Mouse (Mus musculus) olfactory bulb, adult 2 months (tissue): Measurements from ENCODE around the gene Dnajc11. TPM values are rescaled to one million over a fixed set of nuclear protein-coding genes. Genes with fewer than 3 reads are reported as not detected.
A peak's percentile ranks its signal among the peaks of the same experiment; 100 is the strongest.

Experiments used
- H3K27ac ChIP-seq: fragments of 200-500 bp; 2 replicates; pipeline ENCODE4 v1.5.1; 2012; ENCODE audit warnings: low read depth, low read length; ENCODE audit not compliant: insufficient read depth
- H3K4me1 ChIP-seq: fragments of 200-500 bp; 2 replicates; pipeline ENCODE4 v1.6.1; 2012; ENCODE audit warnings: low read length; ENCODE audit not compliant: control insufficient read depth, insufficient read depth
- H3K4me3 ChIP-seq: fragments of 200-500 bp; 2 replicates; pipeline ENCODE4 v1.5.1; 2012; ENCODE audit warnings: mild to moderate bottlenecking, low read depth, low read length, moderate library complexity; ENCODE audit not compliant: insufficient read depth
- CTCF ChIP-seq: fragments of 200-500 bp; IDR thresholded peaks from 2 replicates; pipeline ENCODE4 v1.5.1; 2012; ENCODE audit warnings: low read depth, mild to moderate bottlenecking, low read length, moderate library complexity; ENCODE audit not compliant: insufficient read depth
- POLR2A ChIP-seq: fragments of 200-500 bp; IDR thresholded peaks from 2 replicates; pipeline ENCODE4 v1.6.1; 2012; ENCODE audit warnings: mild to moderate bottlenecking, low read depth, low read length, moderate library complexity; ENCODE audit not compliant: insufficient read depth
- WGBS: fragments of 180-500 bp; shearing (Covaris S2); methylation state at CpG from one replicate; pipeline ENCODE4 v1.1.7; 2018; 5-methylcytosine and 5-hydroxymethylcytosine counted together
- polyA plus RNA-seq: library from polyadenylated mRNA; stranded (reverse); fragments of >200 nt; gene quantifications from 2 replicates; pipeline ENCODE4 v1.2.4, GENCODE M21; 2012; ENCODE audit warnings: low replicate concordance; ENCODE audit not compliant: missing spikeins, insufficient read depth, insufficient read length

Gene Dnajc11
- polyA plus RNA-seq, 1 experiment = not detected

- TF ChIP-seq POLR2A = no peak
- no peak for TF ChIP-seq CTCF
- WGBS = 88% methylated on average over 6 of the region's 6 CpGs
- no peak overlapping the region for H3K27ac ChIP-seq
- peaks cover 14% of the 10 kb centered on the region for H3K4me1 ChIP-seq
- H3K4me3 ChIP-seq = no peak overlapping the region
Observed at GRCm38 (mm10) chr4:151953209-151953608, 19.7 kb downstream of the Dnajc11 start.

GRCm38 (mm10) chr4:151955791-151956190 is 22.3 kb downstream of the Dnajc11 start:
- Histone ChIP-seq H3K4me1 (peaks cover 5% of the 10 kb centered on the region), H3K27ac (no peak overlapping the region), H3K4me3 (no peak overlapping the region)
- TF ChIP-seq POLR2A (no peak), CTCF (no peak)
- 92% methylated on average over 1 of the region's 1 CpGs for WGBS

GRCm38 (mm10) chr4:151957584-151958315 is 24.3 kb downstream of the Dnajc11 start:
- Histone ChIP-seq H3K4me3 (no peak overlapping the region), H3K4me1 (no peaks in the 10 kb centered on the region), H3K27ac (no peak overlapping the region)
- TF ChIP-seq POLR2A (no peak), CTCF (no peak)
- 93% methylated on average over 9 of the region's 9 CpGs for WGBS

GRCm38 (mm10) chr4:151959849-151960512 is 26.5 kb downstream of the Dnajc11 start:
- Histone ChIP-seq H3K4me3 (no peak overlapping the region), H3K27ac (no peak overlapping the region), H3K4me1 (no peaks in the 10 kb centered on the region)
- TF ChIP-seq POLR2A (no peak), CTCF (no peak)
- 93% methylated on average over 11 of the region's 11 CpGs for WGBS

GRCm38 (mm10) chr4:151960513-151960854 is 27.0 kb downstream of the Dnajc11 start:
- Histone ChIP-seq H3K27ac (no peak overlapping the region), H3K4me1 (no peaks in the 10 kb centered on the region), H3K4me3 (no peak overlapping the region)
- 75% methylated on average over 3 of the region's 3 CpGs for WGBS
- TF ChIP-seq POLR2A = no peak
- TF ChIP-seq CTCF = no peak

- H3K4me3 ChIP-seq = no peak overlapping the region
- peaks cover 1% of the 10 kb centered on the region for H3K4me1 ChIP-seq
- TF ChIP-seq POLR2A = no peak
- TF ChIP-seq CTCF = no peak
- 91% methylated on average over 3 of the region's 3 CpGs for WGBS
- H3K27ac ChIP-seq = no peak overlapping the region
Observed at GRCm38 (mm10) chr4:151962817-151963216, 29.3 kb downstream of the Dnajc11 start.

GRCm38 (mm10) chr4:151968204-151968921 is 34.9 kb downstream of the Dnajc11 start:
- H3K4me3 ChIP-seq = no peak overlapping the region
- peak overlapping the region; percentile 6 for H3K27ac ChIP-seq
- WGBS = 61% methylated on average over 26 of the region's 26 CpGs
- TF ChIP-seq CTCF (no peak), POLR2A (no peak)
- peaks cover 27% of the 10 kb centered on the region for H3K4me1 ChIP-seq

- Histone ChIP-seq H3K27ac (no peak overlapping the region), H3K4me3 (no peak overlapping the region), H3K4me1 (peaks cover 28% of the 10 kb centered on the region)
- TF ChIP-seq CTCF (no peak), POLR2A (no peak)
- 48% methylated on average over 10 of the region's 10 CpGs for WGBS
Observed at GRCm38 (mm10) chr4:151972221-151972967, 38.9 kb downstream of the Dnajc11 start.

GRCm38 (mm10) chr4:151975441-151975840 is 42.0 kb downstream of the Dnajc11 start:
- no peak for TF ChIP-seq POLR2A
- TF ChIP-seq CTCF = no peak
- no peak overlapping the region for H3K27ac ChIP-seq
- 89% methylated on average over 3 of the region's 3 CpGs for WGBS
- peaks cover 10% of the 10 kb centered on the region for H3K4me1 ChIP-seq
- H3K4me3 ChIP-seq = no peak overlapping the region
